Mouse (Mus musculus): ENCODE data around the gene Smim26. TPM values are rescaled to one million over a fixed set of nuclear protein-coding genes. Genes with fewer than 3 reads are reported as not detected.
"Not testable (repeated sequence)": the region's sequence is repeated elsewhere in the genome, so short reads cannot be mapped to it uniquely, and the experiment has no call there.

Gene Smim26
- 10 to 100 TPM; 45.1 to 45.8 TPM for total RNA-seq (2021)

DNA sequence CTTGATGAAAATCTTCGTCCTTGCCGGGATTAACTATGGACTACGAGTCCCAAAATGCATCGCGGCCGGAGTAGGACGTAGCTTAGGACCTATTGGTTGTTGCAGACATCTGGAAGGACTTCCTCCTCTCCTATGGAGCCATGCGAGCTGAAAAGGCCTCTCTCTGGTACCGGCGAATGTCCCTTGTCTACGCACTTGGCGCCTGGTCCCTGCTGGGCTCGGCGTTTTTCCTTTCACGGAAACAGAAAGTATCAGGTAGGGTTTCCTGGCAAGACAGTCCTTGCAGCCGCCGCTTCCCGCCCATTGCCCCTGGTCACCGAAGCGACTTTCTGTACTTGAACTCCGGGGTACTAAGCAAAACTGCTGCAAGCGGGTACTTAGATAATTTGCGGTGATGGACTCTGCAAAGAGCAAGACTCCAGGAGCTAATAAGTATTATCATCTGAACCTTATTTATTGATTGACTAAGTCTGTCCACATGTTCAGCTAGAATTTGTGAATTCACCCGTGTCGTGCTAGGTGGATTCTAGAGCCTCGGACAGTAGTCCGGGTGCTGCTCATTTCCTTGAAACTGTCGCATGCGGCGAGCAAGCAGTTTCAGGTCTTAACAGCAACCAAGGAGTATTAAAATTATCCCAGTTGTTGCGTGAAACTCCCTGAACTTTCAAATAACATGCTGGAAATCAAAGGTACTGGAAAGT, at the start of gene Smim26:
Gene Smim26 (plus strand): TSS at position 104 of the 701 bp plus-strand sequence.
- peak; percentile 74 for DNase-seq
- intact Hi-C loops (cut with DNase I) = no loop called here

DNA sequence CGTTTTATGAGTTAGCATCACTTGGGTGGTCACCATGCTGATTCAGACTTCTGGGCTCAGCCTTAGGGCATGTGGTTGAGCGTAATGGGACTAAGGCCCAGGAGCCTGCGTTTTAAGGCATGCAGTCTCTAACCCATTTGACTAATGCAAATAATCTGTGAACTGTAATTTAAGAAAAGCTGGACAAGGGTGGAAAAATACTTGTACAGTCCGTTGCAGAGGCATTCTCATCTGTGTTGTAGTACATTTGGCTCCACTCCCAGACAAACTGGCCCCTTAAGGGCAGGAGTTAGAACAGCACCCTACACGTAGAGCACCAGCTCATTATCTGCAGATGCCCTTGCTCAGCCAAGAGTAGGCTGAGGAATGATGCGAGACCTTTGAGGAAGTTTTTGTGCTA, 49.2 kb upstream of the Smim26 start:
- no peak for DNase-seq
- intact Hi-C loops (cut with DNase I) = no loop called here

DNA sequence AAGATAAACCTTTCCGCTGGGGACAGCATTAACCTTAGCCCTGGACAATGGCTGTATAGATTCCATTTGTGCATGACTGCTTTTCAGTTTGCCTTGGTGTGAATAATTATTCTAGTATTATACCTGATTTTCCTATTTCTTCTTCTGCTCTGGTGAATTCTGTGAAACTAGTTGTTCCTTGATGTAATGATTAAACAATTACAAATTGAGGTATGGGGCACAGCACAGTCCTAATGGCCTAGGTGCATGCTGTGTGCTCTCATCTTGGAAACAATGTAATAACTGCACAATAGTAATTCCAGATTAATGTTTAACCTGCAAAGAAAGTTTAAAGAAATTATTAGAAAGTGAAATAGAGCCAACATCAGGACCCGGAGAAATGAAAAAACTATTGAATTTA, 48.8 kb upstream of the Smim26 start:
- intact Hi-C loops (cut with DNase I) = no loop called here
- no peak for DNase-seq

DNA sequence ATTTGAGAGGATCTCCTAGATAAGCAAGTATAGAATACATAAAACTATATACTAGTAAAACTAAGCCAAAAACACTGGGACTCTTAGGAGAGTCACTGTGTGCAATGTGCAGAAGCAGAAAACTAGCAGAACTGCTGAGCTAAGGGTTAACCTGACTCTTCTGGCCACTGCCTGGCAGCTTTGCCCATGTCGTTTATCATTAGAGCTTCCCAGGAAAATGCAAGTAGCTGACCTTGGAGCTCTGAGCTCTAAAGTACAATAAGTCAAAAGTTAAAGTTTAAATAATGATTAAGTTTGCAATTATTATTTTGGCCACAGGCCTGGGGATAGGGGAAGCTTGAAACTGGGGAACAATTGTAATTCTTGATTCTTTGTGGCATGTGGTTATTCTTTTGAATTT, 48.4 kb upstream of the Smim26 start:
- intact Hi-C loops (cut with DNase I) = no loop called here
- DNase-seq = no peak

DNA sequence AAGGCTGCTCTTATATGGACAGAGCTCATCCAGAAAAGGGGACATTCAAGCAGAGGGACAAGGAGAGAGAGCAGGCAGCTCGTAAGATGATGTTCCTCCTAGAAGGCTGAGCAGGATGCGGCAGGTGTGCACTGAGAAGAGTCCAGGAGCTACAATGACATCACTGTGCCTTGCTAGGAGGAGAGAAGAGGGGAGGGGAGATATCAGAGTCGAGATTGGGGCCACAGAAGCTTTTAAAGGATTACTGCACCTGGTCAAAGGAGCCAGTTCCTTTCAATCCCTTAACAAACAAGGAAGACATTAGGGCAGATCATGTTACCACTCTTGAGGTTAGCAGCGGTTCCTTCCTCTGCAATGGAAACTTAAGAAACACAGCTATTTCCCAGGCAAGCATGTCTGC, 46.3 kb upstream of the Smim26 start:
- no peak for DNase-seq
- intact Hi-C loops (cut with DNase I) = no loop called here

DNA sequence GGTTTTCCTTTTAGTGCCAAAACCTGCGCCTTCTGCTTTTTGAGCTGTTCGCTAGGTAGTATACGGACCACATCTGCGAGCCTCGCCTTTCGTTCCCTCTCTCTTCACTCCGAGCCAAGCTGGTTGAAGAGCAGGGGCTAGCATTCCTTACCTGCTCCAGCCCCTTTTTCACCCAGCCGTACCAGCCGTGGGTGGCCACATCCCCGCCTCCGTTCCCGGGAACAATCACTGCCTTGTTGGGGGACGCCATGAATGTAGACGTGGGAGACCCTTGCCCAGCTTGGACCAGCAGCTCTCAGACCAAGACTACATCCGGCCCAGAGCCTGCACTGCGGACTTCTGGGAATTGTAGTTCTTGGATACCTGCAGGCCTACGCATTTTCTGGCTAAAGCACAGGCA, 43.3 kb upstream of the Smim26 start, which contains the start of gene Rbbp9:
Gene Rbbp9 (minus strand): TSS at position 341 of the 400 bp plus-strand sequence.
- DNase-seq = peak; percentile 69
- intact Hi-C loops (cut with DNase I) = no loop called here

DNA sequence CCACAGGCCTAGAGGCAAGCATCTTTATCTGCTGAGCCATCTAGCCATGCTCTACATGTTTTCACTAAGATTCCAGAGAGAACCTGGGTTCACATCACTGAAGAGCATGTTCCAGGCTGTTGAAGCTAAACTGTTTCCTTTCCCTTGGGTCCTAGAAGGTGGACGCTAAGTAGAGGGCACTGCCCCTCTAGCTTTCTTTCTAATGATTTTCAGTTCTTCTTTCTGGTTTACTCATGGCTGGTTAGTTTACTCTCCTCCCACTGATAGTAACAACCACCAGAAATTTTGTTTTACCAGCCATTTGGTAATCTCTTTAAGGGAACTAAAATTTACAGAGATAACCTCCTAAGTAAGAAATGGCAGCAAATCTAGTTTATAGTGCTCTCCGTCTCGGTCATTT, 39.9 kb upstream of the Smim26 start:
- intact Hi-C loops (cut with DNase I) = no loop called here
- no peak for DNase-seq

DNA sequence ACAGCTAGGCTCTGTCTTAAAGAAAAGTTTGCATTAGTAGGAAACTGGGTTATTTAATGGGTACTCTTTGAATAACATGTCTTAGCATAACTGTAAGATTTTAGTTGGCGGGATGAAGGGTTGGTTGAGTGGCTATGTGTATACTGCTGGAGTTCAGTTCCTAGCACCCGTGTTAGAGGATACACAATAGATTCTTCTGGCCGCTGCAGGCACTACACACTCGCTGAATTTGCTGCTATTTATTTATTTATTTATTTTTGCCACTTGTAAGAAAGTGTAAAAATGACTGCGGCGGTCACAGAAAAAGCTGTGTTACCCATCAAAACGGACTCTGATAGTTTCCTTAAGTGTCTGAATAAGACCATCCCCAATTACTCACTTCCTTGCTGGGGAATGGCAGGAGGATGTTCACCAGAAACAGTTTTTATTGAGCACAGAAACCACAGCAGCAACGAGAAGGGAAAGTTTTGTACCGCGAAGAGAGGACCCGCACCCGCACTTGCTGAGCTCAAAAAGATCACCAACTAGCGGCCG, 38.5 kb upstream of the Smim26 start:
- no peak for DNase-seq
- intact Hi-C loops (cut with DNase I) = no loop called here

DNA sequence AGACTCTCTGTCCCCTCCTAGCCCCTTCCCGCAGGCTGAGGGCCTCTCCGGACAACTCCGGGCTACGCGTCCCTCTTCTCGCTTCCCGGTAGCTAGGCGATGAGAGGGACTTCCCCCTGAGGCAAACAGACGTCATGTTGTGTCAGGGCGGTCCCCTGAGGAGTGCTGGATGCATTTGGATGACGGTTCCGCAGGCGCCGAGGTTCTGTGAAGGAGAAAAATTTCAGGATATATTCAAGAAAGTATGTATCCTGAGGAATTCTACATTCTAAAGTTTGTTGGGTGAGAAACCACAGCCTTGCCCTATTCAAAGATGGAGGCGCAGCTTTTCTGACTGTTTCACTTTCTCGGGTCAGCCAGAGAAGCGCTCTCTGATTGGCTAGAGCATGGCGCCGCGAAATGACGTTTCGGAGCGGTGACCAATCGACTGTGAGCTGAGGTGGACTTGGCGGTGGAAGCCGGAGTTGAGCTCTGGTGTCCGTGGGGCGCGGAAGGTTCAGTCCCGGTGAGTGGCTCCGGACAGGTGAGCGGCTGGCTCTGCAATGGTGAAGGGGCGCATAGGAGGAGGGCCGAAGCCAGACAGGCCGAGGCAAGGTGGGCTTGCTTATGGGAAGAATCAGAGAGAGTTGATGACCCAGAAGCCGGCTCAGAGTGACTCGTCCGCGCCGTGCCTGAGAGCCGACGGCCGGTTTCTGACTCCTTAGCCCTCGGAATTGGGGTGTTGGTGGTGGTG, 37.9 kb upstream of the Smim26 start, which contains the start of gene Sec23b:
Gene Sec23b (plus strand): TSS at position 410 of the 733 bp plus-strand sequence.
- DNase-seq = peak; percentile 95
- intact Hi-C loops (cut with DNase I) = no loop called here

DNA sequence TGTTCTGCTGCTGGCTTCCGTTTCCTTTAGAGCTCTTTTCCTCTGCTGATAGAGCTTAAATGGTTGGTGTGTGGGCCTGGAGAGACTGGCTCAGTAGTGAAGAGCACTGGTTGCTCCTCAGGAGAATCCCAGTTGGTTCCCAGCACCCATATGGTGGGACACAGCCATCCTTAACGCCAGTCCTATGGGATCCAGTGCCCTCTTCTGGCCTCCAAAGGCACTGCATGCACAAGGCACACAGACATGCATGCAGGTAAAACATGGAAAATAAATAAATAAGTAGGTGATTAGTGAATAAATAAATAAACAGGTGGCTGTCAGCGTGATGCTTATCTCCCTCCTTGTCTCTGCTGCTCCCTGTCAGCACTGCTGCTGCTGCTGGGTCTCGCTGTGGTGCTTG, 5.1 kb upstream of the Smim26 start:
- intact Hi-C loops (cut with DNase I) = no loop called here
- no peak for DNase-seq

DNA sequence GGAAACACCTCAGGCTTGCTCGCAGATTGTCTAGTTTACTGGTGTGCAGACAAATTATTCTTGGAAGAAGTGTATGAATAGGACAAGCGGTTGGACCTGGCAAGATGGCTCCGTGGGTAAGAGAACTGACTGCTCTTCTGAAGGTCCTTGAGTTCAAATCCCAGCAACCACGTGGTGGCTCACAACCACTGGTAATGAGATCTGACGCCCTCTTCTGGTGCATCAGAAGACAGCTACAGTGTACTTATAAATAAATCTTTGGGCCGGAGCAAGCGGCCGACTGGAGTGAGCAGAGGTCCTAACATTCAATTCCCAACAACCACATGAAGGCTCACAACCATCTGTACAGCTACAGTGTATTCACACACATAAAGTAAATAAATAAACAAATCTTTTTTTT, 818 bp upstream of the Smim26 start:
- intact Hi-C loops (cut with DNase I); DNase-seq: not testable (repeated sequence)

DNA sequence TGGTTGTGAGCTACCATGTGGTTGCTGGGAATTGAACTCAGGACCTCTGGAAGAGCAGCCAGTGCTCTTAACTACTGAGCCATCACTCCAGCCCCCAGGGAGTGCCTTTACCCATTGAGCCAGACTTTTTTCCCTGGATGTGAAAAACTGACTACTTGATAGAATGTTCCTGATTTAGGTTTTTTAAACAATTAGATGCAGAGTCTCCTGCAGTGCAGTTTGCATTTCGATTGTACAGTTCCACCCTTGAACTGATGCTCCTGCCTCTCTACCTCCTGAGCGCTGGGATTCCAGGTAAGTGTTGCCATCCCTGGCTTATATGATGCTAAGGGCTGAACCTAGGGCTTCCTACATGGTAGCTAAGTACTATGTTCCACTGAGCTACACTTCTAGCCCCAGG, 4.2 kb downstream of the Smim26 start:
- intact Hi-C loops (cut with DNase I) = no loop called here
- no peak for DNase-seq

DNA sequence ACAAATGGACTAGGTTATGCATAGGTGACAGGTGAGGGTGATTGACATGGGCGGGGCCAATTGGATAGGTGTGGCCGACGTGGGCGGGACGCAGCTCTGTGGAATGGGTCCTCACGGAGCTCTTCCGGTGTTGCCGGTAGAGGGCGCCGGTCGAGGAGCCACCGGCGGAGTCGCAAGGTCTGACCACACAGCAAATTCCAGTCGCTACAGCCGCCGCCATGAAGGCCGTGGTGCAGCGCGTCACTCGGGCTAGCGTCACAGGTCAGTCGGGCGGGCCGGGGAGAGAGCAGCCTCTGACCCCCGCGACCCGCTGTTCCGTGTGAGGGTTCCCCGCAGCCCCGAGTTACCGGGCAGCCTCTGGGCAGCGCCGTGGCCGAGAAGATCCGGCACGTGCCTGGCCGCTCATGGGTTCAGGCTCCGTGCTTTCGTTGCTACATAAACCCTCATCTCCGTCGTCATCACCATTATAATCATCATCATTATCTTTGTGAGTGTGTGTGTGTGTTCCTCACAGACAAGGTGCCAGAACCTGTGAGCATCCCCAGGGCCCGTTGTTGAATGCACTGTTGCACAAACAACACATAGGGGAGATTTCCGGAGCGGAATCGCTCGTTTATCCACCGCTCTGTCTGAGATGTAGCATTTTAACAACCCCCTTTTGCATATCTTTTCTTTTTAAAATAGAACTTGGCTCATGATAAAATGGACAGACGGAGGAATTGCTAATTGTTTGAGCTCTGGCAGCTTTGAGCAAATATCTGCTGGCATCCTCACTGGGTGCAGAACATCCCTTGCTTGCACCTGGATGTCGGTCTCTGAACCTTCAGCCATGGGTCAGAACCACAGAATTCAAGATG, 6.2 kb downstream of the Smim26 start, which contains the start of gene Dtd1:
Gene Dtd1 (plus strand): TSS at position 67 of the 857 bp plus-strand sequence.
- intact Hi-C loops (cut with DNase I) = no loop called here
- DNase-seq = peak; percentile 89

DNA sequence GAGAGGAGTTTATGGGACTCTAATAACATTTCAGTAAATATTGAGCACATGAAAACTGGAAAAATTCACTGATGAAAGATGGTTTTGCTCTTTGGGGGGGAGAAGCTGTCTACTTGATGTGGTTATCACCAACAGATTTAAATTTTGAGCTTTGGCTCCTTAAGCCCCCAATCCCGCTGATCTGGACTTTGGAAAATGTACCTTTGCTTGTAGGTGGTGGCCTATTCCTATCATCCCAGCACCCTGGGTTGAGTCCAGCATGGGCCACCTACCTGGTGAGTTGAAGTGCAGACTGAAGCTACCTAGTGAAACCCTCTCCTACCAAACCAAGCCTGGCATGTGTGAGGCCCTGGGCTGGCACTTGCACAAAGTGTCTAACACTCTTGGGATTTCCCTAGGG, 7.7 kb downstream of the Smim26 start:
- DNase-seq = no peak
- intact Hi-C loops (cut with DNase I) = no loop called here

DNA sequence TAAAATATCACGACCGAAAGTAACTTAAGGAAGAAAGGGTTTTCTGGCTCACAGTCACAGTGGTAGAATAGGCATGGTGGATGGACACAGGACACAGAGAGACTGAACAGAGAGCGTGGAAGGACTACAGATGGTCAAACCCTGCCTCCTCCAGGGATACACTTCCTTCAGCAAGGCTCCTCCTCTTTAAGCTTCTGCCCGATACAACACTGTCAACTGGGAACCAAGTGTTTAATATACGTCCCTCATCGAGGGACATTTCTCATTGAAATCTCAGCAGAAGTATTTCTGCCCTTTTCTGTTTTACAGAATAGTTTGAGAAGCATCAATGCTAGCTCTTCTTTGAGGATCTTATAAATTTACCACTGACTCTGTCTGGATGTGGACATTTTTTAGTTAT, 20.1 kb downstream of the Smim26 start:
- intact Hi-C loops (cut with DNase I) = no loop called here

DNA sequence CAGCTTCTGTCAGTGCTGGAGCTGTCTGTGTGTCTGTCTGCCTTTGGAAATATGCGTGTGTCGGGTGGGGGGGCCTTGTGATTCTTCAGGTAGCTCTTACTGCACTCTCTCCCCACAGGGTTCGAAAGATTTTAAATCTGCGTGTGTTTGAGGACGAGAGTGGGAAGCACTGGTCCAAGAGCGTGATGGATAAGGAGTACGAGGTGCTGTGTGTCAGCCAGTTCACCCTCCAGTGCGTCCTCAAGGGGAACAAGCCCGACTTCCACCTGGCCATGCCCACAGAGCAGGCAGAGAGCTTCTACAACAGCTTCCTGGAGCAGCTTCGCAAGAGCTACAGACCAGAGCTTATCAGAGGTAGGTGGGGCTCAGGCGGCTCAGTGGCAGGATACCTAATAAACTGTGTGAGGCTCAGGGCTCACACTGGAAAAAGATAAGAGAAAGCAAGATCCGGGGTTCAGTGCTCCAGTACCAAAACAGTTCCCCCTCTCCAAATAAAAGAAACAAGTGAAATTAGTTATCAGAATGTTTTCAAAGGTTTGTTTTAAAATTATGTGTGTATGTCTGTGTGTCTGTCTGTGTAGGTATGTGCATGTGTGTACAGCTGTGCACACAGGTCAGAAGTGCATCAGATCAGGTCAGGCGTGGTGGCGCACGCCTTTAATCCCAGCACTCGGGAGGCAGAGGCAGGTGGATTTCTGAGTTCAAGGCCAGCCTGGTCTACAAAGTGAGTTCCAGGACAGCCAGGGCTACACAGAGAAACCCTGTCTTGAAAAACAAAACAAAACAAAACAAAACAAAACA, 23.4 kb downstream of the Smim26 start:
- no peak for DNase-seq
- intact Hi-C loops (cut with DNase I) = no loop called here

More for the DNA sequence above, 20.1 kb downstream of the Smim26 start:
- DNase-seq = no peak

DNA sequence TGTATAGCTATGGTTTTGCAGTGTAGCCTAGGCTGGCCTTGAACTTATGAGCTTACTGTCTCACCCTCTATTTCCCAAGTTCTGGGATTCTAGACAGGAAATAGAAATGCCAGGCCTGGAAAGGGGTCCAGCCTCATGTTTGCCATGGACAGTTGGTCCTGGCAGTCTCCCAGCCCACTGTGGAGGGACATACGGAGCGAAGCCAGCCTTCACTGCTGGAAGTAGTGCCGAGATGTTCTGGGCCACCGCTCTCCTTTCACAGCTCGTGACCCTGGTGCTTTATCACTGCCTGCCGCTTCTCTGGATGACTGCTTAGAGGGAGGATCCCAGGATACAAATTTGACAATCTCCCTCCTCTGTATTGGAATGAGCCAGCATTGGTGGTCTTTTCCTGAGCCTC, 27.6 kb downstream of the Smim26 start:
- intact Hi-C loops (cut with DNase I) = no loop called here
- peak; percentile 73 for DNase-seq

DNA sequence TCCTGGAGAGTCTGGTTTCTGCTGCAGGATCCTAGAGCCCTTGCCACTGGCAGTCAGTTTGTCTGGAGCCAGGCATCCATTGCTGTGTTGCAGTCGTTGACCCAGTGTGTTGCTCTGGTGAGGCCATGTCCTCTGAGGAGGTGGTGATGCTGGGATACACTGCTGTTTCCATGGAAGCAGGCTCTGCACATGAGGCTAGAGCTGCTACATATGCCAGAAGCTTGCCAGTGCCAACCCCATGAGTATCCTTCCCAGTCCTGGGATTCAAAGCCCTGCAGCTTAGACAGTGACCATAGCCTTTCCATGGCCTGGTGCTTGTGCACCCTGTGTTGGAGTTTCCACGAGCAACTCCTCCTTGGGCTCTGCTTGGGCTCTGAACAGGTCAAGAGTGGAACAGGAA, 39.7 kb downstream of the Smim26 start:
- intact Hi-C loops (cut with DNase I) = no loop called here
- no peak for DNase-seq

DNA sequence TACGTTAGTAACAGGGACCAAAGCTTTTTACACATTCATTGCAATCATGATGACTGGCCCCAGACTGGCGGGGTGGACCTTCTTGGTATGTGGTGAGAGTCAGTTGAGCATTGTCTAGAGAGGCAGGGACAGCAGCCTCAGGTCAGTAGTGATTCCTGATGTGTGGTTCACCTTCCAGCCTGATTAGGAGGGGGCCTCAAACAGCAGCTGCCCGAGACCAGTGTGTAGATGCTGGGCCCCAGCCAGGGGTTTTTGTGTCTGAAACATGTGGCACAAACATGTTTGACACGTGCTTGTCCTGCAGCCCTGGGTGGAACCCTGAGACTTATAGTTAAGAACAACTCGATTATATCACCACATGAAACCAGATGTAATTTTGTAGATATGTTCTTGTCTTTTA, 40.4 kb downstream of the Smim26 start:
- no peak for DNase-seq
- intact Hi-C loops (cut with DNase I) = no loop called here

DNA sequence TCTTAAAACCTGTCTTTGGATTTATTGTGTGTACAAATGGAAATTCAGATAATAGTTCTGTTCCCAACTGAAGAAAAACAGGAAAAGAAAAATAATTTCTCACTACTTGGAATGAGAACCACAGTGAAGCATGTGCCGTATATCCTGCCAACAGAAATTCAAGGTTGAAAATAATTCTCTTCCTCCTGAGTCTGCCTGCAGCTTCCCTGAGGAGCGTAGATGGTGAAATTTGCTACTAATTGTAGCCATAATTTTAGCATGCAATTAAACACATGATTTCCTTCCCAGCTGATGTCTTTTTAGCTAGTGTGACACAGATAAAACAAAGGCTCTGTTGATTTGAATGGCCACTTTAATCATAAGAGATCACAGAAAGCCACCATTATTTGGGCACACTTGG, 40.9 kb downstream of the Smim26 start:
- intact Hi-C loops (cut with DNase I) = loop anchor here (5.0 kb wide), 2 partner anchors 533 to 953 kb away; partner anchors contain the start of gene Slc24a3
- DNase-seq = no peak

Measured in left cerebral cortex, postnatal 4 days (tissue).